Mouse (Mus musculus) kidney, embryonic 16.5 days (tissue): Measurements from ENCODE around the gene C8g. TPM values are rescaled to one million over a fixed set of nuclear protein-coding genes. Genes with fewer than 3 reads are reported as not detected.

ENCODE experiments used
- ATAC-seq: fragments of 200-750 bp; cut with Nextera tagmentation; 2 replicates; pipeline ENCODE4 v1.8.0; 2017; ENCODE audit warnings: moderate TSS enrichment; ENCODE audit not compliant: low FRiP score, low TSS enrichment
- H3K27ac ChIP-seq: fragments of 300-500 bp; sonication (generic); 2 replicates; pipeline ENCODE4 v1.5.1; 2014; ENCODE audit warnings: low read length
- H3K27me3 ChIP-seq: fragments of 300-500 bp; sonication (generic); 2 replicates; pipeline ENCODE4 v1.6.1; 2014; ENCODE audit warnings: low read length, control low read depth, mixed read lengths; ENCODE audit not compliant: insufficient read depth
- H3K36me3 ChIP-seq: fragments of 300-500 bp; sonication (generic); 2 replicates; pipeline ENCODE4 v1.6.1; 2014; ENCODE audit warnings: low read length, control low read depth, mixed read lengths; ENCODE audit not compliant: insufficient read depth
- H3K4me1 ChIP-seq: fragments of 300-500 bp; sonication (generic); 2 replicates; pipeline ENCODE4 v1.6.1; 2014; ENCODE audit warnings: low read length, control low read depth, mixed read lengths; ENCODE audit not compliant: insufficient read depth
- H3K4me2 ChIP-seq: fragments of 300-500 bp; sonication (generic); replicated peaks from 2 replicates; pipeline ENCODE4 v1.6.1; 2014; ENCODE audit warnings: low read depth, low read length
- H3K4me3 ChIP-seq: fragments of 300-500 bp; sonication (generic); 2 replicates; pipeline ENCODE4 v1.5.1; 2014; ENCODE audit warnings: mild to moderate bottlenecking, low read length
- H3K9ac ChIP-seq: fragments of 300-500 bp; sonication (generic); replicated peaks from 2 replicates; pipeline ENCODE4 v1.6.1; 2014; ENCODE audit warnings: low read length
- H3K9me3 ChIP-seq: fragments of 300-500 bp; sonication (generic); 2 replicates; pipeline ENCODE4 v1.6.1; 2016; ENCODE audit warnings: low read length, control low read depth
- WGBS: fragments of 180-500 bp; shearing (Covaris S2); extraction: QIAGEN DNeasy Blood & Tissue Kit; methylation state at CpG from one replicate; pipeline ENCODE4 v1.1.7; 2014; 5-methylcytosine and 5-hydroxymethylcytosine counted together
- polyA plus RNA-seq: library from polyadenylated mRNA; unstranded; fragments of >200 nt; fragmentation: Nextera tagmentation; extraction: Ambion mirVana; gene quantifications from 2 replicates; pipeline ENCODE4 v1.2.1, GENCODE M21; 2015

The C8g gene
- polyA plus RNA-seq, 1 experiment from 2014 or later: 9.5 TPM

- H3K27me3 ChIP-seq: no peaks in the 10 kb centered on the region
- H3K4me1 ChIP-seq: peaks cover 14% of the 10 kb centered on the region
- peaks cover 24% of the 10 kb centered on the region for H3K36me3 ChIP-seq
- H3K27ac ChIP-seq: peak within 1 kb of the TSS; percentile 86
- H3K4me2 ChIP-seq: peak within 1 kb of the TSS; percentile 94
- H3K9me3 ChIP-seq: no peaks in the 10 kb centered on the region
- peak; percentile 84 for ATAC-seq
- peak within 1 kb of the TSS; percentile 98 for H3K9ac ChIP-seq
- under 1% methylated on average over 44 of the region's 44 CpGs for WGBS
- peak within 1 kb of the TSS; percentile 87 for H3K4me3 ChIP-seq
These were observed 728 bp downstream of the C8g start, which contains the start of gene Fbxw5 for GRCm38 (mm10) chr2:25500576-25501405. Gene Fbxw5, plus strand, starts transcription at chr2:25500750.

- peak overlapping the region; percentile 94 for H3K4me2 ChIP-seq
- H3K27ac ChIP-seq: peak overlapping the region; percentile 68
- peaks cover 22% of the 10 kb centered on the region for H3K36me3 ChIP-seq
- peak overlapping the region; percentile 75 for H3K9ac ChIP-seq
- H3K9me3 ChIP-seq: no peaks in the 10 kb centered on the region
- peak overlapping the region; percentile 87 for H3K4me3 ChIP-seq
- H3K4me1 ChIP-seq: peaks cover 14% of the 10 kb centered on the region
- no peaks in the 10 kb centered on the region for H3K27me3 ChIP-seq
- peak; percentile 40 for ATAC-seq
- WGBS: 64% methylated on average over 6 of the region's 6 CpGs
These were observed 1.4 kb downstream of the C8g start for GRCm38 (mm10) chr2:25500071-25500575.

- WGBS: 58% methylated on average over 15 of the region's 15 CpGs
- H3K27ac ChIP-seq: peak overlapping the region; percentile 51; the same call in 1 of the 2 replicates
- H3K4me2 ChIP-seq: no peak overlapping the region
- peaks cover 10% of the 10 kb centered on the region for H3K36me3 ChIP-seq
- H3K4me3 ChIP-seq: no peak overlapping the region
- H3K27me3 ChIP-seq: no peaks in the 10 kb centered on the region
- no peak overlapping the region for H3K9ac ChIP-seq
- H3K9me3 ChIP-seq: no peaks in the 10 kb centered on the region
- ATAC-seq: no peak
- peaks cover 14% of the 10 kb centered on the region for H3K4me1 ChIP-seq
These were observed 2.7 kb downstream of the C8g start for GRCm38 (mm10) chr2:25498622-25499478.

GRCm38 (mm10) chr2:25497846-25498575, 3.5 kb downstream of the C8g start:
- Histone ChIP-seq H3K36me3 (peaks cover 2% of the 10 kb centered on the region), H3K27ac (peak overlapping the region; percentile 51), H3K9me3 (no peaks in the 10 kb centered on the region), H3K27me3 (no peaks in the 10 kb centered on the region), H3K4me2 (no peak overlapping the region), H3K4me3 (no peak overlapping the region), H3K4me1 (peaks cover 14% of the 10 kb centered on the region), H3K9ac (no peak overlapping the region)
- no peak for ATAC-seq
- WGBS: 44% methylated on average over 6 of the region's 6 CpGs

- 46% methylated on average over 4 of the region's 4 CpGs for WGBS
- ATAC-seq: no peak
- peaks cover 6% of the 10 kb centered on the region for H3K4me1 ChIP-seq
These were observed 5.1 kb downstream of the C8g start for GRCm38 (mm10) chr2:25496462-25496861.

GRCm38 (mm10) chr2:25493476-25493961, 8.0 kb downstream of the C8g start, which contains the start of gene Lcn12:
Gene Lcn12, minus strand, starts transcription at chr2:25493911.
- Histone ChIP-seq H3K27ac (no peak within 1 kb of the TSS), H3K4me3 (no peak within 1 kb of the TSS), H3K4me2 (no peak within 1 kb of the TSS), H3K4me1 (no peaks in the 10 kb centered on the region), H3K36me3 (no peaks in the 10 kb centered on the region), H3K27me3 (no peaks in the 10 kb centered on the region), H3K9ac (no peak within 1 kb of the TSS), H3K9me3 (no peaks in the 10 kb centered on the region)
- 79% methylated on average over 5 of the region's 5 CpGs for WGBS
- ATAC-seq: no peak

More at GRCm38 (mm10) chr2:25496462-25496861, 5.1 kb downstream of the C8g start:
- Histone ChIP-seq H3K27me3 (no peaks in the 10 kb centered on the region), H3K9ac (no peak overlapping the region), H3K36me3 (no peaks in the 10 kb centered on the region), H3K9me3 (no peaks in the 10 kb centered on the region), H3K4me3 (no peak overlapping the region), H3K27ac (no peak overlapping the region), H3K4me2 (no peak overlapping the region)

- H3K4me3 ChIP-seq: no peak overlapping the region
- ATAC-seq: no peak
- no peak overlapping the region for H3K4me2 ChIP-seq
- H3K36me3 ChIP-seq: no peaks in the 10 kb centered on the region
- H3K27me3 ChIP-seq: no peaks in the 10 kb centered on the region
- no peaks in the 10 kb centered on the region for H3K4me1 ChIP-seq
- H3K9me3 ChIP-seq: no peaks in the 10 kb centered on the region
- H3K9ac ChIP-seq: no peak overlapping the region
- H3K27ac ChIP-seq: no peak overlapping the region
- 80% methylated on average over 5 of the region's 5 CpGs for WGBS
These were observed 8.5 kb downstream of the C8g start for GRCm38 (mm10) chr2:25492988-25493387.

GRCm38 (mm10) chr2:25488671-25489068, 12.8 kb downstream of the C8g start:
- no peak for ATAC-seq
- no peaks in the 10 kb centered on the region for H3K4me1 ChIP-seq
- no peak overlapping the region for H3K4me3 ChIP-seq
- H3K9me3 ChIP-seq: no peaks in the 10 kb centered on the region
- no peak overlapping the region for H3K27ac ChIP-seq
- H3K27me3 ChIP-seq: no peaks in the 10 kb centered on the region
- WGBS: 80% methylated on average over 7 of the region's 7 CpGs
- H3K36me3 ChIP-seq: no peaks in the 10 kb centered on the region
- H3K4me2 ChIP-seq: no peak overlapping the region
- no peak overlapping the region for H3K9ac ChIP-seq
